Mouse (Mus musculus): Measurements from ENCODE around the gene Rbm25.

Rbm25 gene

DNA sequence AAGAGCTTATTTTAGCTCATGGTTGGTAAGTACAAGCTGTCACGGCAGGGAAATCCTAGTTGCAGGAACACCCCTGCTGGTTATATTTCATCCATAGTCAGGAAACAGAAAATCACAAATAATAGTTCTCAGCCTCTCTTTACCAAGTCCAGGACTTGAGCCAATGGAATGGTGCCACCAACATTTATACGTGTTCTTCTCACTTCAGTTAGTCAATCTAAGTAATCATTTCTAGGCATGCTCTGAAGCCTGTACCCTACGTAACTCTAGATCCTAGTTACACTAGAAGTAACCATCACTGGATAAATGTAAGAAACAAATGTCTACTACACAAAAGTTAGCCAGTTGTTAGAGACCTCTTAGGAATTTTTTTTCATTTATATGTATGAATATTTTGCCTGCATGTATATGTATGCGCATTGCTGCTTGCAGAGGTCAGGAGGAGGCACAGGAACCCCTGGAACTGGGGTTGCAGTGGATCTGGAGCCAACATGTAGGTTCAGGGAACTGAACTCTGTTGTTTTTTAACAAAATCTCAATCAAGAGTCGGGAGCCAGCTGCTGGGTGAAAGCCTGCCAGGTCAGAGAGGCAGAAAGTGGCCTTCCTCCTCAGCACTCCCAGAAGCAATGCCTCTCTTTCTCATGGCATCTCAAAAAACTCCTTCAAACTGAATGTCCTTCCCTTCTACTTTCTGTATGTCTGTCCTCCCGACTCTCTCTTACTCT lies 8.8 kb upstream of the Rbm25 start:
- H3K36me3 ChIP-seq (ENCODE audit: control insufficient read depth, insufficient read depth, low read length, poor library complexity, severe bottlenecking): no peaks in the 10 kb centered on the region
- no peaks in the 10 kb centered on the region for H3K27me3 ChIP-seq (ENCODE audit: control insufficient read depth, insufficient read depth, low read length, poor library complexity, severe bottlenecking)
- DNase-seq (ENCODE audit: low read depth, low spot score): no peak

DNA sequence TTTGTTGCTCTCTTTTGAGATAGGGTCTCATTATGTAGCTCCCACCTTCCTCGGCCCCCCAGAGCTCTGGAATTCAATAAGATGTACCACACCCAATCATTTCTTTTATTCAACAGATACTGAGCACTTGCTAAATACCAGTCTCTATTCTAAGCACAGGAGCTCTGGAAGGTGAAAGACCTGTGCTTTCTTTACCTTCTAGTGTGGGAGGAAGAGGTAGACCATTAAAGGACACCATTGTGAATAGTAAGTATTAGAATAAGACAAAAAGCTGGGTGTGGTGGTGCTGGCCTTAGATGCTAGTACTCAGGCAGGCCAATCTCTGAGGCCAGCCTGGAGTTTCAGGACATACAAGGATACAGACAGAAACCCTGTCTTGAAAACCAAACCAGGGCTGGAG lies 6.7 kb upstream of the Rbm25 start:
- no peaks in the 10 kb centered on the region for H3K27me3 ChIP-seq (ENCODE audit: control insufficient read depth, insufficient read depth, low read length, poor library complexity, severe bottlenecking)
- no peak for DNase-seq (ENCODE audit: low read depth, low spot score)

DNA sequence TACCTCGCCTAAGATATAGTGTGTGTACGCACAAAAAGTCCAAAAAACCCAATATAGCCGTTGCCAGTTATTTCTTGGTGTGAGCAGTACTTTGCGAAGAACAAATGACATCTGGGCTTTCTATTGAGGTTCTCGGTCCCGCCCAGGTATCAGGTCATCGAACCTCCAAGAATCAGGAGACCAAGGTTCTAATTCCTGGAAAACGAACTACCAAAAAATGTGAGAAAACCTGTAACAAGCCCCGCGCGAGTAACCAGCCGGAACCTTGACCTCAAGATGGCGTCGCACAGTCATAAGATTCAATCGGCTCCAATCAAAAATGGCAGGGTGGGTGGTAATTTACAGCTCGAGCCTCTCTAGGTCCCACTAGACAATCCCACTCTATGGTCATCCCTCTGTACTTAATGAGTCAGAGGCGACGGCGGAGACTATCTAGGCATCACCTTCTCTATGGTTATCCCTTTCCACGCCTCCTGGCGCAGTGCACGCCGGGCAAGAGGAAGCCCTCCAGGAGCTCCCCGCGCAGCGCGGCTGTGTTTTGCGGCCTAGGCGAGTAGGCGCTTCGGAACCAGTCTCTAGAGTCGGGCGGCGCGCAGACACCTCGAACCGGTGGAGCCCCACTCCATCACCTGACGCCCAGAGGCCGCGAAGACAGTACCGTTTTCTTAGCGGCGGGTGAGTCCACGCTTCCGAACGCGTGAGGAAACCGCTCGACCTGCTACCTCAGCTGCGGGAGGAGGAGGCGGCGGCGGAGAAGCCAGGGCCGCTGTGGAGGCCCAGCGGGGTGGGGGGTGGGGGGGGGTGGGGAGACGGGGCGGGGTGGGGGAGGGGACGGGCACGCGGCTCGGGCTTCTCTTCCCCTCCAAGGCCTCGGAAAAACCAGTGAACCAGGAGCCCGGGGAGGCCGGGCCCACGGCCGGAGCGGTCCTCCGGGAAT lies 975 bp downstream of the Rbm25 start:
- no peaks in the 10 kb centered on the region for H3K27me3 ChIP-seq (ENCODE audit: control insufficient read depth, insufficient read depth, low read length, poor library complexity, severe bottlenecking)
- DNase-seq (ENCODE audit: low read depth, low spot score): peak; percentile 99
- 0 out of 2 replicates have a peak, but pooled peaks cover 4% of the 10 kb centered on the region for H3K36me3 ChIP-seq (ENCODE audit: control insufficient read depth, insufficient read depth, low read length, poor library complexity, severe bottlenecking)

More for the DNA sequence above, 6.7 kb upstream of the Rbm25 start:
- no peaks in the 10 kb centered on the region for H3K36me3 ChIP-seq (ENCODE audit: control insufficient read depth, insufficient read depth, low read length, poor library complexity, severe bottlenecking)

DNA sequence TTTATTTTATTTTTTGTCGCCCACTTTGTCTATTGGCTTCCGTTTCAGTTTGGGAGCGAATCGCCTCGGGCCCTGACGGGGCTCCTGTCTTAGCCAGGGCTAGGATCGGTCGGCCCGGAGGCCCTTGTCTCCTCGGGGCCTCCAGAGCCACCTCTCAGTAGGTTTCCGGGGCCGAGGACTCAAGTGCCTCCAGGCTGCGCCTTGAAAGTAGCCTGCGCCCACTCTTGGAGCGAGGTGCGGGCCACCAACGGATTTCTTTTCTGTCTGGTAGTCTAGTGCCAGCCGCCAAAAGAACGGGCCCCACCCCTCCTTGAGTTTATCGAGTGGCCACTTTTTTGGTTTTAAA lies 1.6 kb downstream of the Rbm25 start:
- H3K27me3 ChIP-seq (ENCODE audit: control insufficient read depth, insufficient read depth, low read length, poor library complexity, severe bottlenecking): no peaks in the 10 kb centered on the region
- H3K36me3 ChIP-seq (ENCODE audit: control insufficient read depth, insufficient read depth, low read length, poor library complexity, severe bottlenecking): 0 out of 2 replicates have a peak, but pooled peaks cover 4% of the 10 kb centered on the region
- DNase-seq (ENCODE audit: low read depth, low spot score): peak; percentile 48

DNA sequence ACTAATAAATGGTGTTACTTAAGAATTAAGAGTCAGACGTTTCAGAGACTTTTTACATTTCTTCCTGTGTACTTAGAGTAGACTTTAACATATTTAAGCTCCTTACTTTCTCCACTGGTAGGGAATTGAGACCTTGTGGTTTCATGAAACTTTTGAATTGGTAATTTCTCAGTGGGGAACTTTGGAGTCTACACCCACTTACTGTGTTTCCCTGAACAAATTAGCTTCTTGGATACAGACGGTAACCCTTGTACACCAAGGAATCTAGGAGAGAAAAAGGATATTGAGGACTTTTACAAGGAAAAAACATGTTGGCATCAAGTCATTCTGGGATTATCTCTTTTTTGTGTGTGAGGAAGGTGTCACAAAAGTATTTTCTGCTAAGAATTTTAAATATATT lies 2.8 kb downstream of the Rbm25 start:
- no peak for DNase-seq (ENCODE audit: low read depth, low spot score)
- Histone ChIP-seq H3K27me3 (ENCODE audit: control insufficient read depth, insufficient read depth, low read length, poor library complexity, severe bottlenecking) (no peaks in the 10 kb centered on the region), H3K36me3 (ENCODE audit: control insufficient read depth, insufficient read depth, low read length, poor library complexity, severe bottlenecking) (0 out of 2 replicates have a peak, but pooled peaks cover 4% of the 10 kb centered on the region)

DNA sequence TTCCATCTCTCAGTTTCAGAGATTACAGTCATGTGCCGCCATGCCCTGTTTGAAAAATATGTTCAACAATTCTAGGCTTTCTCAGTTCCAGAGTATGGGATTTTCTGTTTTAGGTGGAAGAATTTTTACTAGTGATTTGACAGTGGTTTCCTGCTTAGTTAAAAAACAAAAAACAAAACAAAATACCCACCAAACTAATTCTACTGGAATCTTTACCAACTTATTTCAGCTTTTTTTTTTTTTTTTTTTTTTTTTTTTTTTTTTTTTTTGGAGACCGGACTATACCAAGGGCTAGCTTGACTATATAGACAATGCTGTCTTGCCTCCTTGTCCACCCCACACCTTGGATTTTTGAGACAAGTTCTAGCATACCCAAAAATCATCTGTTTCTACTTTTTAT lies 10.2 kb downstream of the Rbm25 start:
- no peaks in the 10 kb centered on the region for H3K27me3 ChIP-seq (ENCODE audit: control insufficient read depth, insufficient read depth, low read length, poor library complexity, severe bottlenecking)
- H3K36me3 ChIP-seq (ENCODE audit: control insufficient read depth, insufficient read depth, low read length, poor library complexity, severe bottlenecking): peaks cover 15% of the 10 kb centered on the region; the same call in 1 of the 2 replicates
- DNase-seq (ENCODE audit: low read depth, low spot score): no peak

DNA sequence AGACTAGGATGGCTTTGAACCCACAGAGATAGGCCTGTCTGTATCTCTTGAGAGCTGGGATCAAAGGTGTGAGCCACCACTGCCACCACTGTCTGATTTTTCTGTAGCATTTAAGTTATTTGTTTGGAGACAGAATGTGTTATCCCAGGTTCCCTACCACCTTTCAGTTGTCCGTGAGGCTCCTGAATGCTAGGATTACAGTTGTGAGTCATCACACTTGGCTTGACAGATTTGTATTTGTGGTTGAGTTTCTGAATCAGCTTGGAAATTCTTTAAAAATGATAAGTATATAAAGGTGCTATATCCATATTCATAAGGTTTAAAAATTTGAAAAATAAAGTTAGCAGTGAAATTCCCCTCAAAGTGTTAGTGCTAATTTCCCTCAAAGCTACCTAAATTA lies 12.1 kb downstream of the Rbm25 start:
- peaks cover 15% of the 10 kb centered on the region; the same call in 1 of the 2 replicates for H3K36me3 ChIP-seq (ENCODE audit: control insufficient read depth, insufficient read depth, low read length, poor library complexity, severe bottlenecking)
- H3K27me3 ChIP-seq (ENCODE audit: control insufficient read depth, insufficient read depth, low read length, poor library complexity, severe bottlenecking): no peaks in the 10 kb centered on the region
- no peak for DNase-seq (ENCODE audit: low read depth, low spot score)

DNA sequence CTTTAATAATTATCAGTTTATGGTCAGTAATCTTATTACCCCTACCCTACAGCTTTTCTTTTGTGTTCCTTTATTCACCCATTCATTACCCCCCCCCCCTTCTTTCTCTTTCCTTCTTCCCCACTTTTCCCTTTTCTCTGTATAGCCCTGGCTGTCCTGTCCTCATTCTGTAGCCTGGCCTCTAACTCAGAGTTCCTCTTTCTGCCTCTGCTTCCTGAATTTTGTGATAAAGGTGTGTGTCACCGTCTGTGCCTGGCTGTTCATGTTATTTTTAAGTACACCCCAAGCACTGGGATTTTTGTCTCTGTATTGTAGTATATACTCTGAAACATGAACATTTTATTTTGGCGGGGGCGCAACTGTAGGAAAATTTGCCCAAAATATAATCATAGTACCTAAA lies 19.3 kb downstream of the Rbm25 start:
- no peak for DNase-seq (ENCODE audit: low read depth, low spot score)
- Histone ChIP-seq H3K36me3 (ENCODE audit: control insufficient read depth, insufficient read depth, low read length, poor library complexity, severe bottlenecking) (peaks cover 8% of the 10 kb centered on the region), H3K27me3 (ENCODE audit: control insufficient read depth, insufficient read depth, low read length, poor library complexity, severe bottlenecking) (no peaks in the 10 kb centered on the region)

DNA sequence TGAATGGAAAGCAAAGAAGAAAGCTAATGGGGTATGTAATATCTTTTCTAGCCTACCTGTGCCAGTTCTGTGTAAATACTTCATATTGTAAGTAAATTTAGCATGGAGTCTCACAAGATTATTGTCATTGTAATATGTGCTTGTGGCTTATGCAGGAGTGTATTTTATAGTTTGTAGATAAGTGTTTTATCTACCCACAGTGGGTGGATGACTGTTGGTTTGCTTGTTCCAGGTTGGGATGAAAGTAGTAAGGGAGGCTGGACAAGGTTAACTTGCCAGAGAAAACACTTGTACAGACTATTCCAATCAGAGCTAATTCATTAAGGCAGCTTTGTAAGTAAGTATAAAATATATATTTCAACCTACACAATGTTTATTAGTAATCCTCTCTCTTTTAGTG lies 20.4 kb downstream of the Rbm25 start:
- Histone ChIP-seq H3K27me3 (ENCODE audit: control insufficient read depth, insufficient read depth, low read length, poor library complexity, severe bottlenecking) (no peaks in the 10 kb centered on the region), H3K36me3 (ENCODE audit: control insufficient read depth, insufficient read depth, low read length, poor library complexity, severe bottlenecking) (peaks cover 9% of the 10 kb centered on the region)
- DNase-seq (ENCODE audit: low read depth, low spot score): no peak

DNA sequence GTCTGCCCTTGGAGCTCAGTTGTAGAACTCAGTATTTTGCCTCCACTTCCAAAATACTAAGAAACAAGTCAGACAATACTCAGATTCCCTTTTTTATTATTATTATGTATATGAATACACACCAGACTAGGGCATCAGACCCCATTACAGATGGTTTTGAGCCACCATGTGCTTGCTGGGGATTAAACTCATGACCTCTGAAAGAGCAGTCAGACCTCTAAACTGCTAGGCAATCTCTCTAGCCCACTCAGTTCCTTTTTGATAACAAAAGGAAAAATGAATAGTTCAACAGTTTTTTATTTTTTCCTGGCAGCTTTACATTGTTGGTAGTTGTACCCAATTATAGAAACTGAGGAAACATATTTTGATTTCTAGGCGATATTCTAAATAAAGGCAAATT lies 54.4 kb downstream of the Rbm25 start:
- Histone ChIP-seq H3K36me3 (ENCODE audit: control insufficient read depth, insufficient read depth, low read length, poor library complexity, severe bottlenecking) (peaks cover 2% of the 10 kb centered on the region; the same call in 1 of the 2 replicates), H3K27me3 (ENCODE audit: control insufficient read depth, insufficient read depth, low read length, poor library complexity, severe bottlenecking) (no peaks in the 10 kb centered on the region)
- DNase-seq (ENCODE audit: low read depth, low spot score): no peak

DNA sequence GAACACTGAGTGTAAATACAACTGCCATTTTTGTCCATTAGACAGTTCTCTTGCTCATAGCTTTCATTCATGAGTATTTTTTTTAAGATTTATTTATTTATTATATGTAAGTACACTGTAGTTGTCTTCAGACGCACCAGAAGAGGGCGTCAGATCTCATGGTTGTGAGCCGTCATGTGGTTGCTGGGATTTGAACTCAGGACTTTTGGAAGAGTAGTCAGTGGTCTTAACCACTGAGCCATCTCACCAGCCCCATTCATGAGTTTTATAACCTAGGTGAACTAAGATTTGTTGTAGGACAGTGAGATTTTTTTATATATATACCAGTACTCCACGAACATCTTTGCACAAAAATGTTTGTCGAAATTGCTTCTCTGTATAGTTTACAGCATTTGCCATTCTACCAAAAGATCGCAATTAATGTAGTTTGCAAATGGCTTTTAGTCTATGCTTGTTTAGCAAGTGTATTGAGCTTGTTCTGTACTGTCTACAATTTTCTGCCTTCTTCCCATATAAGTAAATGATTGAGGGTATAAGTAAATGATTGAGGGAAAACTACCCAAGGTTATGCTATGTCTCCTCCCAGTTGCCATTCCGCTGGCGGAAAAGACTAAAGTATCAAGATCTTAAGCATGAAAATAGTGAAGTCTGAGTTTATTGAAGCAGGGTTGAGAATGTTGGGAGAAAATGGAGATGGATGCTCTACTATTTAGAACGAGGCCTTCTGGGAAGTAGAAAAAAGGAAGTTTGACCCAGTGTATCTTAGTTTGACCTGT lies 55.7 kb downstream of the Rbm25 start:
- H3K36me3 ChIP-seq (ENCODE audit: control insufficient read depth, insufficient read depth, low read length, poor library complexity, severe bottlenecking): no peaks in the 10 kb centered on the region
- no peaks in the 10 kb centered on the region for H3K27me3 ChIP-seq (ENCODE audit: control insufficient read depth, insufficient read depth, low read length, poor library complexity, severe bottlenecking)
- DNase-seq (ENCODE audit: low read depth, low spot score): no peak

DNA sequence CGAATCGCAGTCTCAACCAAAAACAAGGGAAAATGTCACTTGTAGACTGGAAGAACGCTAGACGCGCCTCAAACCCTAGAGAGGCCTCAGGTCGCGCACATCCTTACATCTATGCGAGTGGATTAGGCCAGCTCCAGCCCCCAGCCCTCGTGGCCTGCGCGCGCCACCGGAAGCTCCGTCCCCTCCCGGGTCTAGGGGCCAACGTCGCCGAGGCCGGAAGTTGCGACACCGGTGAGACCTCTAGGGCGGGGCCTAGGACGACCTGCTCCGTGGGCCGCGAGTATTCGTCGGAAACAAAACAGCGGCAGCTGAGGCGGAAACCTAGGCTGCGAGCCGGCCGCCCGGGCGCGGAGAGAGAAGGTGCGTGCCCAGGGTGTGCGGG lies 56.9 kb downstream of the Rbm25 start, which contains the start of gene Psen1:
Psen1 (plus strand) TSS at position 219 of the 382 bp plus-strand sequence.
- H3K36me3 ChIP-seq (ENCODE audit: control insufficient read depth, insufficient read depth, low read length, poor library complexity, severe bottlenecking): 0 out of 2 replicates have a peak, but pooled peaks cover 2% of the 10 kb centered on the region
- DNase-seq (ENCODE audit: low read depth, low spot score): peak; percentile 95
- no peaks in the 10 kb centered on the region for H3K27me3 ChIP-seq (ENCODE audit: control insufficient read depth, insufficient read depth, low read length, poor library complexity, severe bottlenecking)

DNA sequence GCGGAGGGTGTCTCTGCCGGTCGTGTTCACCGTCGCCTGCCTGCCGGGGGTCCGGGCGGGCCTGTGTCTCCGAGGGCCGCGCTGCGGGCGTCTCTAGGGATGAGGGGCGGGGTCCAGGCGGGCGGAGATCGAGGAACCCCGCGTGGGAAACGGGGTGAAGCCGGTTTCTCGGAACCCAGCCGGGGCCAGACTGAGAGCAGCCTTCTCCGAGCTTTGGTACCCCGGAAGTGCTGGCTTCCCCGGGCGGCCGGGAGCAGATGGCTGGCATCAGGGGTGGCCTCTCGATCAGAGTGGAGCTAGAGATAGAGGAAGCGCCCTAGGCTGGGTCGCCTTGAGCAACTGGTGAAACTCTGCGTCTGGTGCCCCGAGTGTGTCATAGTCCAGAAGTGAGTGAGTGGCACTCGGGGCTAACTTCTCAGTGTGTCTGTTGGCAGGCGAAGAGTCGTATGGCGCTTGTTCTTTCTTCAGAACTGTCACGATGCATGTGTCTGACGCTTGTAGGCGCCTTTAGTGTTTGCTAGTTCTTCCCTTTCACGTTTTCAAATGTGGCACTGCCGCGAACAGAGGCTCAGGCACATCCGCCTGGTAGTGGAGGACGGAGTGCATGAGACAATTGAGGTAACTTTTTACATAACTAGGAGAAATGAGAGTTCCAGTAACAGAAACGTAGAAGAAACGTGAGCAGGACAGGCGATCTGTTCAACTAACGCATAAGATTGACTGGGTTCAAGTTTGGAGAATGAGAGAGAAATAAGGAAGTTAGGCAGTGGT lies 57.5 kb downstream of the Rbm25 start:
- H3K27me3 ChIP-seq (ENCODE audit: control insufficient read depth, insufficient read depth, low read length, poor library complexity, severe bottlenecking): no peaks in the 10 kb centered on the region
- DNase-seq (ENCODE audit: low read depth, low spot score): peak; percentile 59
- 0 out of 2 replicates have a peak, but pooled peaks cover 3% of the 10 kb centered on the region for H3K36me3 ChIP-seq (ENCODE audit: control insufficient read depth, insufficient read depth, low read length, poor library complexity, severe bottlenecking)

DNA sequence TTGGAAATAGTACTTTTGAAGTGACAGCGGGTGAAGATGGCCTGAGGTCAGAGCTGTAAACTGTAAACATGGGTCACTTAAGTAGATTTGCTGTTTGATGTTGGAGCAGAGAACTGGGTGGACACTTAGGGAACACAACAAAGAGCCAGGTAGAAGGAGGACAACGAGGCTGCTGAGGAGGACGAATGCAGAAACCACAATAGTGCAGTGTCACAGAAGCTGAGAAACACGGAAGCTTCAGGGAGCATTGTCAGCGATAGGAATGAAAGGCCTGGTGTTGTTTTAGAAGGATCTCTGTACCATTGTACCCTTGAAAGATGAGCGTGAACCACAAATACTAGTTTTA lies 58.0 kb downstream of the Rbm25 start:
- DNase-seq (ENCODE audit: low read depth, low spot score): no peak
- H3K36me3 ChIP-seq (ENCODE audit: control insufficient read depth, insufficient read depth, low read length, poor library complexity, severe bottlenecking): 0 out of 2 replicates have a peak, but pooled peaks cover 3% of the 10 kb centered on the region
- H3K27me3 ChIP-seq (ENCODE audit: control insufficient read depth, insufficient read depth, low read length, poor library complexity, severe bottlenecking): no peaks in the 10 kb centered on the region

Data from splenic B cell, adult 2 months (primary cell).